ENCODE assay signal across 10 mouse cellular contexts in the genomic region with DNA sequence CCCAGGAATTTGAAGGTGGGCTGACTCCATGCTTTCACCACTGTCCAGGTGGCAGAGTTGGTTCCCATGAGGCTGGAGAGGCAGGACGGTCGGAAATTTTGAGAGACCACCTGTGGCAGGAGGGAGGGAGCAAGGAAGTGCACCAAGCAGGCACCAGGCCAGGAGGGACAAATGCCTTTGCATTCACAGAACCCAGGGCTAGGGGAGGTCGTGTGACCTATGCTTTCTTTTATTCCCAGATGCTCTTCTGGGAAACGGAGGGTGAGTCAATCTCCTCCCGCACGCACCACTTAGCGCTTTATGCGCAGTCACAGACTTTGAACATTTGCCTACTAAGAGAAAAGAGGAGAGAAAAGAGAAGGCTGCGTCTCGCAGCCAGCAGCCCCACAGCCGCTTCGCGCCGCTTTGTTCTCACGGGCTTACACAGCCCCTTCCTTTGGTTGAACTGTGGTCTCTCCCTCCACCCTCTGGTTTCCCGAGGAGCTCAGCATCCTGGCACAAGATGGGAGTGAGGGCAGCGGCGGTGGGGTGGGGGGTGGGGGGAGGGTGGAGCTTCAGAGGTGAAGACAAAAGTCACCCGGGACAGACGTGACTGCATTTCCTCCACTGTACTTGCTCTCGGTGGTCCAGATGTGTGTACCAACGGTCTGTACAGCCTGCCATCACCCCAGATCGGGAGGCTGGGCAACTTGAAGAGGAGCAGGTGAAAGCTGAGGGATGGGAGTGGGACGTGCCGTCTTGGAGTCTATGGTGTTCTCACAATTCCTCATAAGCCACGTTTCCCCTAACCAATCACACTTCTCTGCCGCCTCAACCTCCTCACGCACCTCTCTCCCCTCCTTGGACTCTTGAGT. TPM values are rescaled to one million over a fixed set of nuclear protein-coding genes. Genes with fewer than 3 reads are reported as not detected.
DNase-seq lines count a peak whose midpoint lies in the region; ATAC-seq and TF ChIP-seq lines count a peak whose summit lies in the region.
"Had no signal": no experiment of that assay in that cellular context is flagged by ENCODE, and none has a peak within 500 bp of the region (broad histone marks: within the 10 kb centered on the region; RNA-seq: fewer than 3 reads in every experiment).

No protein-coding gene starts in this region.

- peaks cover 23% of the 10 kb centered on the region for H3K4me1 ChIP-seq in thymus, adult 2 months (replicated peaks; ENCODE audit: control insufficient read depth, insufficient read depth, low read length)
- H3K4me1 ChIP-seq in forebrain, embryonic 15.5 days: peaks cover 13% of the 10 kb centered on the region
- peaks cover 23% of the 10 kb centered on the region for H3K4me1 ChIP-seq in midbrain, embryonic 10.5 days

- WGBS in thymus, adult 2 months: 4% methylated on average over 28 of the region's 28 CpGs
- WGBS in forebrain, embryonic 15.5 days: 3% methylated on average over 28 of the region's 28 CpGs
- WGBS in midbrain, embryonic 10.5 days: 3% methylated on average over 28 of the region's 28 CpGs

- no peak for TF ChIP-seq CTCF in thymus, adult 2 months (IDR thresholded peaks at IDR 0.05; ENCODE audit: borderline replicate concordance, control insufficient read depth, extremely low read depth, insufficient read depth, low read length, poor library complexity)
- TF ChIP-seq CTCF in gastrocnemius, adult 2 months (IDR thresholded peaks at IDR 0.05): no peak

- H3K27ac ChIP-seq in thymus, adult 2 months (ENCODE audit: control insufficient read depth, insufficient read depth, low read length): no peak overlapping the region
- H3K27ac ChIP-seq in forebrain, embryonic 15.5 days (replicated peaks): no peak overlapping the region
- peak overlapping the region; percentile 81 for H3K27ac ChIP-seq in midbrain, embryonic 10.5 days (replicated peaks)
- no peak overlapping the region for H3K27ac ChIP-seq in gastrocnemius, adult 2 months
- H3K27ac ChIP-seq: macrophage had no signal

- intact Hi-C loops in gastrocnemius, adult 2 months (cut with DNase I): no loop called here

- TF ChIP-seq POLR2A in thymus, adult 2 months (IDR thresholded peaks at IDR 0.05; ENCODE audit: control insufficient read depth, extremely low read depth, insufficient read depth, low read length, poor library complexity): no peak

- peak; percentile 26 for DNase-seq in thymus, adult 2 months
- DNase-seq in thymus, adult 18-20 months: no peak
- peak; percentile 63 for DNase-seq in midbrain, embryonic 10.5 days (ENCODE audit: low spot score)
- DNase-seq in adrenal gland, adult 18-20 months (ENCODE audit: low spot score in 2 of 2): no peak
- DNase-seq in cerebellum, postnatal 14 days: no peak
- DNase-seq in gastrocnemius, adult 2 months: no peak

- no peaks in the 10 kb centered on the region for H3K27me3 ChIP-seq in thymus, adult 2 months (ENCODE audit: control insufficient read depth, insufficient read depth, low read length)
- no peaks in the 10 kb centered on the region for H3K27me3 ChIP-seq in forebrain, embryonic 15.5 days
- peaks cover 47% of the 10 kb centered on the region for H3K27me3 ChIP-seq in midbrain, embryonic 10.5 days (ENCODE audit: low read depth, poor library complexity, severe bottlenecking)

- H3K9me3 ChIP-seq in forebrain, embryonic 15.5 days: no peaks in the 10 kb centered on the region
- H3K9me3 ChIP-seq in midbrain, embryonic 10.5 days (replicated peaks): no peaks in the 10 kb centered on the region

- H3K4me2 ChIP-seq in forebrain, embryonic 15.5 days (replicated peaks): peak overlapping the region; percentile 47

- H3K36me3 ChIP-seq in thymus, adult 2 months (ENCODE audit: control insufficient read depth, insufficient read depth, low read length): no peaks in the 10 kb centered on the region
- no peaks in the 10 kb centered on the region for H3K36me3 ChIP-seq in forebrain, embryonic 15.5 days
- no peaks in the 10 kb centered on the region for H3K36me3 ChIP-seq in midbrain, embryonic 10.5 days

- peak; percentile 68; the same call in 1 of the 2 replicates for ATAC-seq in forebrain, embryonic 15.5 days (replicated peaks)
- no peak for ATAC-seq in frontal cortex, adult (ENCODE audit: low TSS enrichment)

- peak overlapping the region; percentile 17 for H3K4me3 ChIP-seq in thymus, adult 2 months (ENCODE audit: control insufficient read depth, insufficient read depth, low read length)
- H3K4me3 ChIP-seq in forebrain, embryonic 15.5 days: peak overlapping the region; percentile 30
- peak overlapping the region; percentile 51 for H3K4me3 ChIP-seq in midbrain, embryonic 10.5 days
- no peak overlapping the region for H3K4me3 ChIP-seq in gastrocnemius, adult 2 months

- peak overlapping the region; percentile 33 for H3K9ac ChIP-seq in forebrain, embryonic 15.5 days (replicated peaks)

RNA-seq across cellular contexts. Expression of a gene that starts 2.1 kb away (rescaled TPM):
- 0.58 and 0.59 TPM in 2 replicates for polyA plus RNA-seq in thymus, adult 2 months (2012; rRNA removed)
- not detected in 2 replicates for polyA plus RNA-seq in forebrain, embryonic 15.5 days (2015; fragmentation: Nextera tagmentation; extraction: Ambion mirVana)
- not detected in 2 replicates for polyA plus RNA-seq in midbrain, embryonic 10.5 days (2016; fragmentation: Nextera tagmentation; extraction: Ambion mirVana)
- not detected for total RNA-seq in adrenal gland, adult 18-20 months (2021)
- not detected for total RNA-seq in gastrocnemius, adult 2 months (2021)
- total RNA-seq: gastrocnemius, postnatal 4 days had no signal
- polyA plus RNA-seq: macrophage had no signal

RNA-seq across cellular contexts. Expression of a gene that starts 17.4 kb away (rescaled TPM):
- polyA plus RNA-seq in thymus, adult 2 months (2012; rRNA removed): 1.8 and 3.3 TPM in 2 replicates
- 0.06 and 0.11 TPM in 2 replicates for polyA plus RNA-seq in forebrain, embryonic 15.5 days (2015; fragmentation: Nextera tagmentation; extraction: Ambion mirVana)
- polyA plus RNA-seq in midbrain, embryonic 10.5 days (2016; fragmentation: Nextera tagmentation; extraction: Ambion mirVana): 0.07 and 0.10 TPM in 2 replicates
- 1 to 10 TPM in 1 of 2 experiments, under 1 TPM in 1; 0.10 to 7.1 TPM for total RNA-seq in adrenal gland, adult 18-20 months (2021)
- total RNA-seq in gastrocnemius, adult 2 months (2021): not detected
- polyA plus RNA-seq: macrophage had no signal

RNA-seq across cellular contexts. Expression of a gene that starts 32.0 kb away (rescaled TPM):
- polyA plus RNA-seq in thymus, adult 2 months (2012; rRNA removed): 0.82 and 1.3 TPM in 2 replicates
- not detected in 2 replicates for polyA plus RNA-seq in forebrain, embryonic 15.5 days (2015; fragmentation: Nextera tagmentation; extraction: Ambion mirVana)
- not detected in 2 replicates for polyA plus RNA-seq in midbrain, embryonic 10.5 days (2016; fragmentation: Nextera tagmentation; extraction: Ambion mirVana)
- total RNA-seq in adrenal gland, adult 18-20 months (2021): not detected
- not detected for total RNA-seq in gastrocnemius, adult 2 months (2021)
- total RNA-seq: gastrocnemius, postnatal 4 days had no signal
- polyA plus RNA-seq: macrophage had no signal

RNA-seq across cellular contexts. Expression of a gene that starts 36.3 kb away (rescaled TPM):
- polyA plus RNA-seq in thymus, adult 2 months (2012; rRNA removed): 10.2 and 11.2 TPM in 2 replicates
- 1.2 and 1.5 TPM in 2 replicates for polyA plus RNA-seq in forebrain, embryonic 15.5 days (2015; fragmentation: Nextera tagmentation; extraction: Ambion mirVana)
- 1.4 and 2.0 TPM in 2 replicates for polyA plus RNA-seq in midbrain, embryonic 10.5 days (2016; fragmentation: Nextera tagmentation; extraction: Ambion mirVana)
- not detected for total RNA-seq in adrenal gland, adult 18-20 months (2021)
- total RNA-seq in gastrocnemius, adult 2 months (2021): not detected
- total RNA-seq: gastrocnemius, postnatal 4 days had no signal
- polyA plus RNA-seq: macrophage had no signal

RNA-seq across cellular contexts. Expression of a gene that starts 52.4 kb away (rescaled TPM):
- 19.3 and 19.5 TPM in 2 replicates for polyA plus RNA-seq in thymus, adult 2 months (2012; rRNA removed)
- polyA plus RNA-seq in forebrain, embryonic 15.5 days (2015; fragmentation: Nextera tagmentation; extraction: Ambion mirVana): 9.5 and 10.6 TPM in 2 replicates
- polyA plus RNA-seq in midbrain, embryonic 10.5 days (2016; fragmentation: Nextera tagmentation; extraction: Ambion mirVana): 23.4 and 23.6 TPM in 2 replicates
- total RNA-seq in adrenal gland, adult 18-20 months (2021): 1 to 10 TPM; 6.3 to 6.7 TPM
- total RNA-seq in gastrocnemius, adult 2 months (2021): 1 to 10 TPM; 1.7 TPM

Comparison
In these comparisons a context has a peak if more than half of its experiments do, and no peak if none do; other contexts are left out.
1. DNase-seq: peak in thymus, adult 2 months (single experiment) and midbrain, embryonic 10.5 days (single experiment); none in thymus, adult 18-20 months (0 of 2), adrenal gland, adult 18-20 months (0 of 2), cerebellum, postnatal 14 days (0 of 2) and gastrocnemius, adult 2 months (single experiment).